ENCODE assay signal across 21 mouse cellular contexts in genomic region chr14:14970633-14971032, GRCm38 (mm10).
"Had no signal": no experiment of that assay in that cellular context is flagged by ENCODE, and none has a peak within 500 bp of the region (broad histone marks: within the 10 kb centered on the region; RNA-seq: fewer than 3 reads in every experiment).

No protein-coding gene starts in this region.

- DNase-seq: kidney, adult 11 months; kidney, postnatal 36 days; layer of hippocampus, postnatal 36 days; left cerebral cortex, postnatal 4 days; retina, postnatal 1 day; right cerebral cortex, postnatal 25 days; spleen, adult 18-20 months; thymus, adult 18-20 months; thymus, postnatal 36 days had no signal

- H3K9me3 ChIP-seq: intestine, embryonic 15.5 days; limb, embryonic 12.5 days; limb, embryonic 15.5 days; midbrain, embryonic 13.5 days; neural tube, embryonic 13.5 days; stomach, embryonic 15.5 days had no signal

- H3K4me2 ChIP-seq: intestine, embryonic 15.5 days; limb, embryonic 12.5 days; limb, embryonic 15.5 days; lung, embryonic 14.5 days; midbrain, embryonic 13.5 days; neural tube, embryonic 13.5 days; stomach, embryonic 15.5 days had no signal

- H3K36me3 ChIP-seq: intestine, embryonic 15.5 days; limb, embryonic 12.5 days; limb, embryonic 15.5 days; midbrain, embryonic 13.5 days; neural tube, embryonic 13.5 days; stomach, embryonic 15.5 days had no signal

- H3K27me3 ChIP-seq: intestine, embryonic 15.5 days; limb, embryonic 12.5 days; limb, embryonic 15.5 days; midbrain, embryonic 13.5 days; neural tube, embryonic 13.5 days; stomach, embryonic 15.5 days had no signal

- H3K4me3 ChIP-seq: intestine, embryonic 15.5 days; left cerebral cortex, adult 2 months; limb, embryonic 12.5 days; limb, embryonic 15.5 days; midbrain, embryonic 13.5 days; myocyte; neural tube, embryonic 13.5 days; stomach, embryonic 15.5 days had no signal

- H3K4me1 ChIP-seq: intestine, embryonic 15.5 days; limb, embryonic 12.5 days; limb, embryonic 15.5 days; midbrain, embryonic 13.5 days; neural tube, embryonic 13.5 days; stomach, embryonic 15.5 days had no signal

- ATAC-seq: lung, postnatal 0 days; midbrain, embryonic 13.5 days; midbrain, embryonic 16.5 days had no signal

- H3K27ac ChIP-seq: intestine, embryonic 15.5 days; kidney, postnatal 0 days; left cerebral cortex, adult 2 months; limb, embryonic 12.5 days; limb, embryonic 15.5 days; midbrain, embryonic 13.5 days; neural tube, embryonic 13.5 days; stomach, embryonic 15.5 days had no signal

- H3K9ac ChIP-seq: intestine, embryonic 15.5 days; limb, embryonic 12.5 days; limb, embryonic 15.5 days; lung, embryonic 14.5 days; midbrain, embryonic 13.5 days; neural tube, embryonic 13.5 days; stomach, embryonic 15.5 days had no signal
